Mouse (Mus musculus): ENCODE data around the gene Grik4.

Grik4 gene

GRCm38 (mm10) chr9:42578106-42578505, 366.2 kb downstream of the Grik4 start:
- H3K27me3 ChIP-seq (ENCODE audit: insufficient read depth, low read length) = peaks cover 10% of the 10 kb centered on the region; the same call in 1 of the 2 replicates
- no peaks in the 10 kb centered on the region for H3K36me3 ChIP-seq (ENCODE audit: insufficient read depth, low read length)
- no peaks in the 10 kb centered on the region for H3K9me3 ChIP-seq (ENCODE audit: low read length)
- no peak for TF ChIP-seq POU5F1 (IDR thresholded peaks at IDR 0.05; ENCODE audit: borderline replicate concordance, low read length)
- TF ChIP-seq CTCF (conservative IDR thresholded peaks at IDR 0.05; ENCODE audit: low read length) = no peak
- no peak for TF ChIP-seq NANOG (IDR thresholded peaks at IDR 0.05; ENCODE audit: borderline replicate concordance, low read length)
- H3K4me3 ChIP-seq (replicated peaks; ENCODE audit: low read length) = no peak overlapping the region
- peaks cover 6% of the 10 kb centered on the region for H3K4me1 ChIP-seq (replicated peaks; ENCODE audit: low read depth, low read length)

GRCm38 (mm10) chr9:42573616-42574350, 370.5 kb downstream of the Grik4 start:
- Histone ChIP-seq H3K9me3 (ENCODE audit: low read length) (peaks cover 13% of the 10 kb centered on the region), H3K36me3 (ENCODE audit: insufficient read depth, low read length) (no peaks in the 10 kb centered on the region), H3K4me1 (replicated peaks; ENCODE audit: low read depth, low read length) (peaks cover 9% of the 10 kb centered on the region), H3K4me3 (replicated peaks; ENCODE audit: low read length) (no peak overlapping the region), H3K27me3 (ENCODE audit: insufficient read depth, low read length) (peaks cover 10% of the 10 kb centered on the region; the same call in 1 of the 2 replicates)
- no peak for TF ChIP-seq NANOG (IDR thresholded peaks at IDR 0.05; ENCODE audit: borderline replicate concordance, low read length)
- TF ChIP-seq POU5F1 (IDR thresholded peaks at IDR 0.05; ENCODE audit: borderline replicate concordance, low read length) = no peak
- no peak for TF ChIP-seq CTCF (conservative IDR thresholded peaks at IDR 0.05; ENCODE audit: low read length)

GRCm38 (mm10) chr9:42573180-42573579, 371.1 kb downstream of the Grik4 start:
- Histone ChIP-seq H3K4me1 (replicated peaks; ENCODE audit: low read depth, low read length) (peaks cover 9% of the 10 kb centered on the region), H3K4me3 (replicated peaks; ENCODE audit: low read length) (no peak overlapping the region), H3K9me3 (ENCODE audit: low read length) (peaks cover 13% of the 10 kb centered on the region), H3K27me3 (ENCODE audit: insufficient read depth, low read length) (peaks cover 10% of the 10 kb centered on the region; the same call in 1 of the 2 replicates), H3K36me3 (ENCODE audit: insufficient read depth, low read length) (no peaks in the 10 kb centered on the region)
- peak; percentile 61 for TF ChIP-seq CTCF (conservative IDR thresholded peaks at IDR 0.05; ENCODE audit: low read length)
- no peak for TF ChIP-seq POU5F1 (IDR thresholded peaks at IDR 0.05; ENCODE audit: borderline replicate concordance, low read length)

GRCm38 (mm10) chr9:42565921-42566320, 378.4 kb downstream of the Grik4 start:
- H3K9me3 ChIP-seq (ENCODE audit: low read length) = peaks cover 11% of the 10 kb centered on the region
- TF ChIP-seq NANOG (IDR thresholded peaks at IDR 0.05; ENCODE audit: borderline replicate concordance, low read length) (no peak), POU5F1 (IDR thresholded peaks at IDR 0.05; ENCODE audit: borderline replicate concordance, low read length) (no peak), CTCF (conservative IDR thresholded peaks at IDR 0.05; ENCODE audit: low read length) (no peak)
- H3K4me3 ChIP-seq (replicated peaks; ENCODE audit: low read length) = no peak overlapping the region
- no peaks in the 10 kb centered on the region for H3K36me3 ChIP-seq (ENCODE audit: insufficient read depth, low read length)
- H3K27me3 ChIP-seq (ENCODE audit: insufficient read depth, low read length) = no peaks in the 10 kb centered on the region
- no peaks in the 10 kb centered on the region for H3K4me1 ChIP-seq (replicated peaks; ENCODE audit: low read depth, low read length)

DNA sequence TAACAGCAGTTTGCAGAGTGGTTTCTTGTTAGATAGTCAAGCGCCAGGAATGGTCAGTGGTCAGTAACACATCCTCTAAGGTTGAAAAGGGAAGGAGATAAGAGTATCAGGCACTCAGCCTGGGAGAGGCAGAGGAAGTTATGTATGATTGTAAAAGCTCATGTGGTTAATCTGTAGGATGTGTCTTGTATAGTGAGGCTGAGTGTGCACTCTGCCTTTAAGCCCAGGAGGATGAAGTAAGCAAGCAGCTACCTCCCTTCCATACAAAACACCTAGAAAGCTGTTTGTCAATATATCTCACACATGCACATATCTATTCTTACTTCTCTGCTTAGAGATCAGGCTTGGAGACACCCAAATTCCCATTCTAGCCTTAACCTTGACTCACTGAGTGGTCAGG, 389.1 kb downstream of the Grik4 start:
- H3K27me3 ChIP-seq (ENCODE audit: insufficient read depth, low read length) = 0 out of 2 replicates have a peak, but pooled peaks cover 9% of the 10 kb centered on the region
- H3K36me3 ChIP-seq (ENCODE audit: insufficient read depth, low read length) = no peaks in the 10 kb centered on the region
- peaks cover 5% of the 10 kb centered on the region; the same call in 1 of the 2 replicates for H3K9me3 ChIP-seq (ENCODE audit: low read length)
- no peaks in the 10 kb centered on the region for H3K4me1 ChIP-seq (replicated peaks; ENCODE audit: low read depth, low read length)
- no peak overlapping the region for H3K4me3 ChIP-seq (replicated peaks; ENCODE audit: low read length)
- no peak for TF ChIP-seq CTCF (conservative IDR thresholded peaks at IDR 0.05; ENCODE audit: low read length)
- TF ChIP-seq POU5F1 (IDR thresholded peaks at IDR 0.05; ENCODE audit: borderline replicate concordance, low read length) = no peak
- TF ChIP-seq NANOG (IDR thresholded peaks at IDR 0.05; ENCODE audit: borderline replicate concordance, low read length) = no peak

- H3K27me3 ChIP-seq (ENCODE audit: insufficient read depth, low read length) = 0 out of 2 replicates have a peak, but pooled peaks cover 9% of the 10 kb centered on the region
Measured at GRCm38 (mm10) chr9:42550116-42550515, 394.2 kb downstream of the Grik4 start.

GRCm38 (mm10) chr9:42548981-42549380, 395.3 kb downstream of the Grik4 start:
- TF ChIP-seq NANOG (IDR thresholded peaks at IDR 0.05; ENCODE audit: borderline replicate concordance, low read length) = no peak
- TF ChIP-seq CTCF (conservative IDR thresholded peaks at IDR 0.05; ENCODE audit: low read length) = no peak
- TF ChIP-seq POU5F1 (IDR thresholded peaks at IDR 0.05; ENCODE audit: borderline replicate concordance, low read length) = no peak
- H3K27me3 ChIP-seq (ENCODE audit: insufficient read depth, low read length) = 0 out of 2 replicates have a peak, but pooled peaks cover 9% of the 10 kb centered on the region

More at GRCm38 (mm10) chr9:42550116-42550515, 394.2 kb downstream of the Grik4 start:
- H3K36me3 ChIP-seq (ENCODE audit: insufficient read depth, low read length) = no peaks in the 10 kb centered on the region
- H3K9me3 ChIP-seq (ENCODE audit: low read length) = no peaks in the 10 kb centered on the region
- H3K4me3 ChIP-seq (replicated peaks; ENCODE audit: low read length) = no peak overlapping the region
- peaks cover 7% of the 10 kb centered on the region; the same call in 1 of the 2 replicates for H3K4me1 ChIP-seq (replicated peaks; ENCODE audit: low read depth, low read length)
- no peak for TF ChIP-seq POU5F1 (IDR thresholded peaks at IDR 0.05; ENCODE audit: borderline replicate concordance, low read length)
- TF ChIP-seq CTCF (conservative IDR thresholded peaks at IDR 0.05; ENCODE audit: low read length) = peak; percentile 100

GRCm38 (mm10) chr9:42544521-42544920, 399.8 kb downstream of the Grik4 start:
- H3K9me3 ChIP-seq (ENCODE audit: low read length) = no peaks in the 10 kb centered on the region

More at GRCm38 (mm10) chr9:42548981-42549380, 395.3 kb downstream of the Grik4 start:
- Histone ChIP-seq H3K4me1 (replicated peaks; ENCODE audit: low read depth, low read length) (peaks cover 14% of the 10 kb centered on the region; the same call in 1 of the 2 replicates), H3K4me3 (replicated peaks; ENCODE audit: low read length) (no peak overlapping the region), H3K36me3 (ENCODE audit: insufficient read depth, low read length) (no peaks in the 10 kb centered on the region), H3K9me3 (ENCODE audit: low read length) (no peaks in the 10 kb centered on the region)

More at GRCm38 (mm10) chr9:42544521-42544920, 399.8 kb downstream of the Grik4 start:
- TF ChIP-seq CTCF (conservative IDR thresholded peaks at IDR 0.05; ENCODE audit: low read length) = no peak
- no peak for TF ChIP-seq NANOG (IDR thresholded peaks at IDR 0.05; ENCODE audit: borderline replicate concordance, low read length)
- TF ChIP-seq POU5F1 (IDR thresholded peaks at IDR 0.05; ENCODE audit: borderline replicate concordance, low read length) = no peak
- H3K4me3 ChIP-seq (replicated peaks; ENCODE audit: low read length) = no peak overlapping the region
- H3K36me3 ChIP-seq (ENCODE audit: insufficient read depth, low read length) = no peaks in the 10 kb centered on the region
- peaks cover 14% of the 10 kb centered on the region; the same call in 1 of the 2 replicates for H3K4me1 ChIP-seq (replicated peaks; ENCODE audit: low read depth, low read length)
- H3K27me3 ChIP-seq (ENCODE audit: insufficient read depth, low read length) = no peaks in the 10 kb centered on the region

All from E14TG2a.4 (cell line).